Mouse (Mus musculus): ENCODE results near the gene Erfe. TPM values are rescaled to one million over a fixed set of nuclear protein-coding genes. Genes with fewer than 3 reads are reported as not detected.

Erfe gene
- polyA plus RNA-seq, 1 experiment from 2014 or later = 7.8 TPM

DNA sequence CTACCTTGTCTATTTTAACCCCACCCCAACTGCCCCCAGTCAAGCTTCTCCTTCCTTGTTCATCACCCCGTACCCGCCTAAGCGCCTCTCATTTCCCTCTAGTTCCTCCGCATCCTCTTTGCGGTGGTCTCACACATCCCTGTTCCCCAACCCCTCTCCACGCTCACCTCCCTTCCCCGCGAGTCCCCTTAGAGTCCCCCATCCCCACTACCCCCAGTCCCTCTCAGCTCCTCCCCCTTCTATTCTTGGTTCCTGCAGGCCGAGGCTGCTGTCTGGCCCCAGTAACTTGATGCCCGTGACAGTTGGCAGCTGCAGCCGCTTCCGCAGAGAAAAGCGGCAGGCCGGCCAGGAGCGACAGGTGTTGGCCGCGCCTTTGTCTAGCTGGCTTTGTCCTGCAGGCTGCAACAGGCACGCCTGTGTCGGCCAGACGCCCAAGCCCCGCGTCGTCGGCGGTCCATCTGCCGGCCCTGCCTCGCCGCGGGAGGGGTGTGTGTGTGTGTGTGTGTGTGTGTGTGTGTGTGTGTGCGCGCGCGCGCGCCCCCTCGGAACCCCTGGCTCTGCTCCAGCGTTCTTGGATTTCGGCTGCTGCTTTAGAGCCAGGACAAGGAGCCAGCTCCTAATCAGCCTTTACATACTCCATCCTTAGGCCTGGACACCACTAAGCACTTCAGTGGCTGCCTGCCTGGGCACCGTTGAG lies 47.8 kb downstream of the Erfe start, which contains the start of gene Hes6:
Gene Hes6 (minus strand): TSS at position 141 of the 697 bp plus-strand sequence.
- H3K27ac ChIP-seq = peak within 1 kb of the TSS; percentile 64
- WGBS (ENCODE audit: insufficient replicate concordance) = 3% methylated on average over 39 of the region's 39 CpGs
- H3K4me2 ChIP-seq = peak within 1 kb of the TSS; percentile 97
- H3K4me1 ChIP-seq = peaks cover 26% of the 10 kb centered on the region
- H3K27me3 ChIP-seq (replicated peaks) = peaks cover 22% of the 10 kb centered on the region
- H3K9me3 ChIP-seq (replicated peaks) = no peaks in the 10 kb centered on the region
- no peak for ATAC-seq
- H3K4me3 ChIP-seq = peak within 1 kb of the TSS; percentile 77
- H3K36me3 ChIP-seq = peaks cover under 1% of the 10 kb centered on the region; the same call in 1 of the 2 replicates
- H3K9ac ChIP-seq = peak within 1 kb of the TSS; percentile 81

GRCm38 (mm10) chr1:91414903-91415302 lies 48.7 kb downstream of the Erfe start:
- Histone ChIP-seq H3K9me3 (replicated peaks) (no peaks in the 10 kb centered on the region), H3K4me3 (no peak overlapping the region), H3K36me3 (peaks cover 3% of the 10 kb centered on the region; the same call in 1 of the 2 replicates), H3K27ac (no peak overlapping the region), H3K4me1 (peaks cover 26% of the 10 kb centered on the region), H3K27me3 (replicated peaks) (peaks cover 22% of the 10 kb centered on the region), H3K9ac (no peak overlapping the region), H3K4me2 (peak overlapping the region; percentile 97)
- WGBS (ENCODE audit: insufficient replicate concordance) = 69% methylated on average over 4 of the region's 4 CpGs
- no peak for ATAC-seq

DNA sequence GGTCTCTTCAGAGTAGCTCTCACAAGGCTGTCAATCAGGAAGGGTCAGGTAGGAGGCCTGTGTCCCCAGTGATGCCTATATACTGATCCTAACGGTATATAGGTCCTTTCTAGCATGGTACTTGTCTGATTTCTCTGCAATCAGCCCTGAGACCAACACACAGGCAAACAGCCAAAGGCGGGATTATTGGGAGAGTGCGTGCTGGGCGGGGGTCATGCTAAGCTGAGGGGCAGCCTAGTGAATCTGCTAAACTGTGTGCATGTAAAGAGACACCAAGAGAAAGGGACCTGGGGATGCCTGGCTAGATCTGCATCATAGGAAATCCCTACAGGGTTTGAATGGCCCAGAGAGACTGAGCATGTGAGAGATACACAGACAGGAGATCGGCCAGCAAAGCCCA lies 49.1 kb downstream of the Erfe start:
- H3K27ac ChIP-seq = no peak overlapping the region

DNA sequence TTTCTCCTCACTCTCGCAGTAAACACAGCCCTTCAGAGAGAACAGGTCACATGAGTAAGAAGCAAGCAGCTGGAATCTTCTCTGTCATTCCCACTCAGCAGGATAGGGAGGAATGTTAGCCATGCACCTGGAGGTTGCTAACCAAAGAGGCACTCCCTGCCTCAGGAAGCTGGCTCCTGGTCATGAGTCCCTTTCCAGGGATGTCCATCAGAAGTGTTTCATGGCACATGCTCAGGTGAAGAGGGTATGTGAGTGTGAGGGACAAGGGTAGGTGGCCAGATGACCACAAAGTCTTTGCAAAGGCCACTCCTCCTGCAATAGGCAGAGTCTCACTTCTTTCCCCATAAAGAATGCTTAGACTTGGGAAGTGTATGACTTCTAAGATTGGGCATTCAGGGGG lies 51.8 kb downstream of the Erfe start:
- H3K9ac ChIP-seq = no peak overlapping the region
- H3K9me3 ChIP-seq (replicated peaks) = no peaks in the 10 kb centered on the region
- no peak overlapping the region for H3K27ac ChIP-seq
- no peak overlapping the region for H3K4me2 ChIP-seq
- no peak overlapping the region for H3K4me3 ChIP-seq
- no peak for ATAC-seq
- H3K27me3 ChIP-seq (replicated peaks) = peaks cover 15% of the 10 kb centered on the region
- WGBS (ENCODE audit: insufficient replicate concordance) = 69% methylated on average over 1 of the region's 1 CpGs
- H3K4me1 ChIP-seq = peaks cover 14% of the 10 kb centered on the region
- peaks cover 7% of the 10 kb centered on the region; the same call in 1 of the 2 replicates for H3K36me3 ChIP-seq

More for the DNA sequence above, 49.1 kb downstream of the Erfe start:
- Histone ChIP-seq H3K9me3 (replicated peaks) (no peaks in the 10 kb centered on the region), H3K4me1 (peaks cover 26% of the 10 kb centered on the region), H3K27me3 (replicated peaks) (peaks cover 22% of the 10 kb centered on the region), H3K4me3 (no peak overlapping the region), H3K9ac (no peak overlapping the region), H3K36me3 (peaks cover 3% of the 10 kb centered on the region; the same call in 1 of the 2 replicates), H3K4me2 (no peak overlapping the region)
- 78% methylated on average over 5 of the region's 5 CpGs for WGBS (ENCODE audit: insufficient replicate concordance)
- no peak for ATAC-seq

GRCm38 (mm10) chr1:91419862-91420600 lies 53.8 kb downstream of the Erfe start:
- no peak for ATAC-seq
- Histone ChIP-seq H3K27ac (no peak overlapping the region), H3K9ac (no peak overlapping the region), H3K4me3 (no peak overlapping the region), H3K27me3 (replicated peaks) (0 out of 2 replicates have a peak, but pooled peaks cover 2% of the 10 kb centered on the region), H3K9me3 (replicated peaks) (no peaks in the 10 kb centered on the region), H3K36me3 (peaks cover 18% of the 10 kb centered on the region), H3K4me1 (no peaks in the 10 kb centered on the region), H3K4me2 (no peak overlapping the region)
- 52% methylated on average over 10 of the region's 10 CpGs for WGBS (ENCODE audit: insufficient replicate concordance)

DNA sequence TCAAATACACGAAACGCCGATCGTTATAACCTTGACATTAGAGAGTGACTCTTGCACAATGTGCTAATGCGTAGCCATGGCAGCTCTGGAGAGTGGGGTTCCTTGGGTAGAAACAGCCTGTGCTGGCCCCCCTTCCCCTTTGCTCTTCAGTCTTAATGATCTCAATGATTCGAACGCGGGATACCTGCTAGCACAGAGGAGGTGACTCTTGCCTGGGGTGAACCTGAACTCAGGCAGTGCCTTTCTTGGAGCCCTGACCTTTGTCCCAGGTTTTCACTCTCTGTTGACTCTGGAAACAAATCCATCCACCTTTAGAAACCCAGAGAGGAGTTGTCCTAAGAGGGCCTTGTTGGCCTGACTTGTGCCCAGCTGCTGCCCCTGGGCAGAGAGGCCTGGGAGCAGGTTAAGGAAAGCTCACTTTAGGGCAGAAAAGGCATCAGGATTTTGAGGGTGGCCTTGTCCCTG lies 54.4 kb downstream of the Erfe start:
- H3K9me3 ChIP-seq (replicated peaks) = no peaks in the 10 kb centered on the region
- H3K4me3 ChIP-seq = no peak overlapping the region
- H3K4me2 ChIP-seq = no peak overlapping the region
- WGBS (ENCODE audit: insufficient replicate concordance) = 75% methylated on average over 8 of the region's 8 CpGs
- ATAC-seq = no peak
- no peak overlapping the region for H3K9ac ChIP-seq
- H3K27me3 ChIP-seq (replicated peaks) = no peaks in the 10 kb centered on the region
- no peaks in the 10 kb centered on the region for H3K4me1 ChIP-seq
- no peak overlapping the region for H3K27ac ChIP-seq
- peaks cover 20% of the 10 kb centered on the region for H3K36me3 ChIP-seq

Other genes with a start within 250 kb of the Erfe start
- gene Rbm44, start 221.3 kb upstream of the Erfe start, polyA plus RNA-seq (2016; fragmentation: Nextera tagmentation; extraction: Ambion mirVana) = 1.1 and 1.5 TPM in 2 replicates
- 4.0 and 4.4 TPM in 2 replicates for gene Ramp1, start 186.6 kb upstream of the Erfe start, polyA plus RNA-seq (2016; fragmentation: Nextera tagmentation; extraction: Ambion mirVana)
- 71.6 and 73.4 TPM in 2 replicates for gene Ube2f, start 116.1 kb upstream of the Erfe start, polyA plus RNA-seq (2016; fragmentation: Nextera tagmentation; extraction: Ambion mirVana)
- gene Scly, start 68.1 kb upstream of the Erfe start, polyA plus RNA-seq (2016; fragmentation: Nextera tagmentation; extraction: Ambion mirVana) = 28.8 and 30.0 TPM in 2 replicates
- 0.05 and 0.07 TPM in 2 replicates for gene Espnl, start 44.4 kb upstream of the Erfe start, polyA plus RNA-seq (2016; fragmentation: Nextera tagmentation; extraction: Ambion mirVana)
- gene Klhl30, start 15.4 kb upstream of the Erfe start, polyA plus RNA-seq (2016; fragmentation: Nextera tagmentation; extraction: Ambion mirVana) = 0.11 TPM in 1 of 2 replicates, not detected in the other
- 107 TPM in 2 replicates for gene Ilkap, start 32.4 kb downstream of the Erfe start, polyA plus RNA-seq (2016; fragmentation: Nextera tagmentation; extraction: Ambion mirVana)
- gene Hes6, start 47.6 kb downstream of the Erfe start, polyA plus RNA-seq (2016; fragmentation: Nextera tagmentation; extraction: Ambion mirVana) = 31.9 and 32.4 TPM in 2 replicates
- gene Per2, start 92.9 kb downstream of the Erfe start, polyA plus RNA-seq (2016; fragmentation: Nextera tagmentation; extraction: Ambion mirVana) = 2.9 and 3.1 TPM in 2 replicates
- gene Traf3ip1, start 128.2 kb downstream of the Erfe start, polyA plus RNA-seq (2016; fragmentation: Nextera tagmentation; extraction: Ambion mirVana) = 3.6 and 4.1 TPM in 2 replicates
- 20.2 and 20.9 TPM in 2 replicates for gene Asb1, start 174.1 kb downstream of the Erfe start, polyA plus RNA-seq (2016; fragmentation: Nextera tagmentation; extraction: Ambion mirVana)